10 mouse cellular contexts compared by ENCODE assay signal in the genomic region with DNA sequence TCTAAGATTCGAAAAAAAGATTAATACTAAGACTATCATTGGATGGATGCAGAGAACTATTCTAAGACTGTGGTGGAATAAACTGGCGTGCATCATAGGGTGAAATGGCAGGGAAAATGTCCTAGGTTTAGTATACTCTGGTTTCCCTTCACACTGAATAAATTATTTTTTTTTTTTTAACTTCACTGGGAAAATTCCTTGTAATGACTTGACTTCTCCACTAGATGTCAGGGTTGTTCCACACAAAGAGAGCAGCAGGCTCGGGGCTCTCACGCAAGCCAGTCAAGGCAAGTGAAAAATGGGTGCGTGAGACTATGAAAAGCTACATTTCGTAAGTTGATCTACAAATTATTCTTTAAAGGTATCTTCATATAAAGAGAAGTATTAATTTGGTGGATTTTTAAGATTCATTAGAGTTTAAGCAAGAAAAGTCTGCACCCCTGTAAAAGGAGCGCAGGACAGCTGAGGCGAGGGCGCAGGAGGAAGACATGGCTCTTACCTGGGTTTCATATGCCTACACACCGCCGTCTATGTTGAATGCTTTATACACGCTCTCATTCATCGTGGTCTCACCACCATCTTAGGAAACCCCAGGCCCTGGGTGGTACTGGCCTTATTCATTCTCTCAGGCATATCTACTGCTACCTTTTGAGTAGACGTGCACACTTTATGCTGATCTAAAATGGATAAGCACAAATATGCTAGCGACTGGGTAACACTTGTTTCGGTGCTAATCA. TPM values are rescaled to one million over a fixed set of nuclear protein-coding genes. Genes with fewer than 3 reads are reported as not detected.
DNase-seq lines count a peak whose midpoint lies in the region; ATAC-seq and TF ChIP-seq lines count a peak whose summit lies in the region.
"Had no signal": no experiment of that assay in that cellular context is flagged by ENCODE, and none has a peak within 500 bp of the region (broad histone marks: within the 10 kb centered on the region; RNA-seq: fewer than 3 reads in every experiment).

No protein-coding gene starts in this region.

- H3K9me3 ChIP-seq in forebrain, postnatal 0 days (ENCODE audit: low read length), result no peaks in the 10 kb centered on the region
- H3K9me3 ChIP-seq: liver, embryonic 15.5 days had no signal

- H3K4me1 ChIP-seq in heart, adult 2 months (ENCODE audit: control insufficient read depth, insufficient read depth, low read length), result no peaks in the 10 kb centered on the region
- H3K4me1 ChIP-seq in forebrain, postnatal 0 days (ENCODE audit: insufficient read depth), result no peaks in the 10 kb centered on the region
- H3K4me1 ChIP-seq: liver, embryonic 15.5 days had no signal

- H3K27ac ChIP-seq in heart, adult 2 months, result no peak overlapping the region
- no peak overlapping the region for H3K27ac ChIP-seq in forebrain, postnatal 0 days (ENCODE audit: low read depth, low read length)
- H3K27ac ChIP-seq: liver, embryonic 15.5 days had no signal

- ATAC-seq in forebrain, postnatal 0 days, result peak; percentile 85

- no peak for TF ChIP-seq POLR2A in heart, adult 2 months (IDR thresholded peaks at IDR 0.05; ENCODE audit: insufficient read depth, low read depth, low read length)
- no peak for TF ChIP-seq POLR2A in brain, embryonic 14.5 days (IDR thresholded peaks at IDR 0.05; ENCODE audit: borderline replicate concordance, extremely low read depth, insufficient read depth, insufficient read length, poor library complexity, severe bottlenecking)

- 40% methylated on average over 16 of the region's 16 CpGs for WGBS in heart, adult 2 months
- 42% methylated on average over 16 of the region's 16 CpGs for WGBS in forebrain, postnatal 0 days

- intact Hi-C loops in heart, adult 2 months (cut with DNase I), result loop anchor here (1.0 kb wide), 1 partner anchor 255 kb away; a partner anchor contains a TSS

- H3K9ac ChIP-seq in heart, adult 2 months (ENCODE audit: low read depth, low read length), result no peak overlapping the region
- H3K9ac ChIP-seq in forebrain, postnatal 0 days, result no peak overlapping the region
- H3K9ac ChIP-seq: liver, embryonic 15.5 days had no signal

- DNase-seq in heart, adult 2 months, result no peak
- DNase-seq in heart, adult 11 months, result no peak
- DNase-seq in CD4-positive helper T cell, adult 2 months (ENCODE audit: low read depth, low spot score), result peak; percentile 44
- peak; percentile 86 for DNase-seq in brain, embryonic 14.5 days (ENCODE audit: low read depth)
- DNase-seq in forebrain, postnatal 0 days, result peak; percentile 81
- peak; percentile 25 for DNase-seq in kidney, postnatal 10 days
- peak; percentile 53 for DNase-seq in naive thymus-derived CD4-positive, alpha-beta T cell, adult 2 months (ENCODE audit: low read depth)
- DNase-seq in frontal cortex, postnatal 10 days (ENCODE audit: low spot score in 2 of 2), result no peak

- 0 out of 2 replicates have a peak, but pooled peaks have one; percentile 37 for TF ChIP-seq EP300 in heart, adult 2 months (IDR thresholded peaks at IDR 0.05; ENCODE audit: insufficient read depth, low read depth, low read length)

- H3K36me3 ChIP-seq in heart, adult 2 months (ENCODE audit: control insufficient read depth, insufficient read depth, low read length), result no peaks in the 10 kb centered on the region
- no peaks in the 10 kb centered on the region for H3K36me3 ChIP-seq in forebrain, postnatal 0 days (ENCODE audit: insufficient read depth)
- H3K36me3 ChIP-seq: liver, embryonic 15.5 days had no signal

- H3K4me2 ChIP-seq in forebrain, postnatal 0 days (ENCODE audit: low read depth), result no peak overlapping the region
- H3K4me2 ChIP-seq: liver, embryonic 15.5 days had no signal

- H3K79me2 ChIP-seq in heart, adult 2 months (replicated peaks; ENCODE audit: control insufficient read depth, insufficient read depth, low read length), result no peaks in the 10 kb centered on the region

- TF ChIP-seq CTCF in heart, adult 2 months (IDR thresholded peaks at IDR 0.05), result peak; percentile 98
- peak; percentile 76; the same call in 1 of the 2 replicates for TF ChIP-seq CTCF in brain, embryonic 14.5 days (IDR thresholded peaks at IDR 0.05; ENCODE audit: borderline replicate concordance, extremely low read depth, insufficient read depth, insufficient read length)
- TF ChIP-seq CTCF in forebrain, postnatal 0 days (IDR thresholded peaks at IDR 0.05; ENCODE audit: low read depth), result peak; percentile 90

- no peak overlapping the region for H3K4me3 ChIP-seq in heart, adult 2 months
- no peak overlapping the region for H3K4me3 ChIP-seq in forebrain, postnatal 0 days (ENCODE audit: low read depth, low read length)
- H3K4me3 ChIP-seq: liver, embryonic 15.5 days had no signal

- no peaks in the 10 kb centered on the region for H3K27me3 ChIP-seq in heart, adult 2 months (ENCODE audit: control insufficient read depth, insufficient read depth, low read length)
- H3K27me3 ChIP-seq in forebrain, postnatal 0 days (ENCODE audit: insufficient read depth, low read length), result peaks cover 7% of the 10 kb centered on the region
- H3K27me3 ChIP-seq: liver, embryonic 15.5 days had no signal

RNA-seq across cellular contexts. Expression of a gene that starts 15.5 kb away (rescaled TPM):
- not detected for total RNA-seq in heart, adult 2 months (2021)
- not detected in 2 replicates for polyA plus RNA-seq in heart, adult 2 months (2012; rRNA removed)
- polyA plus RNA-seq in brain, embryonic 14.5 days (2012; rRNA removed), result 0.39 TPM in 1 of 2 replicates, not detected in the other
- total RNA-seq in forebrain, postnatal 0 days (2014; rRNA removed), result not detected in 2 replicates
- polyA plus RNA-seq in forebrain, postnatal 0 days (2015; fragmentation: Nextera tagmentation; extraction: Ambion mirVana), result 0.23 and 0.45 TPM in 2 replicates
- total RNA-seq: adrenal gland, postnatal 36 days had no signal
- polyA plus RNA-seq: liver, embryonic 15.5 days had no signal

RNA-seq across cellular contexts. Expression of a gene that starts 20.3 kb away (rescaled TPM):
- total RNA-seq in heart, adult 2 months (2021), result 10 to 100 TPM; 15.6 to 23.4 TPM
- 14.6 and 29.8 TPM in 2 replicates for polyA plus RNA-seq in heart, adult 2 months (2012; rRNA removed)
- polyA plus RNA-seq in brain, embryonic 14.5 days (2012; rRNA removed), result 22.4 and 23.8 TPM in 2 replicates
- total RNA-seq in forebrain, postnatal 0 days (2014; rRNA removed), result 17.8 and 22.5 TPM in 2 replicates
- 10.1 and 13.0 TPM in 2 replicates for polyA plus RNA-seq in forebrain, postnatal 0 days (2015; fragmentation: Nextera tagmentation; extraction: Ambion mirVana)

Comparison
In these comparisons a context has a peak if more than half of its experiments do, and no peak if none do; other contexts are left out.
1. DNase-seq: peak in CD4-positive helper T cell, adult 2 months (single experiment), brain, embryonic 14.5 days (single experiment), forebrain, postnatal 0 days (single experiment), kidney, postnatal 10 days (single experiment) and naive thymus-derived CD4-positive, alpha-beta T cell, adult 2 months (single experiment); none in heart, adult 2 months (0 of 2), heart, adult 11 months (single experiment) and frontal cortex, postnatal 10 days (0 of 2).
2. Peak in every context shown above with its lines, with median percentiles within 50 percentile points of each other: CTCF ChIP-seq.